Mouse (Mus musculus) adrenal gland, postnatal 25 days (tissue): ENCODE data around the gene Pip4k2a. TPM values are rescaled to one million over a fixed set of nuclear protein-coding genes. Genes with fewer than 3 reads are reported as not detected.

Experiments used
- total RNA-seq: library from RNA; stranded (reverse); gene quantifications from 2 replicates; pipeline ENCODE4 v1.2.3, GENCODE M21; 2021

Pip4k2a gene
- total RNA-seq, 1 experiment from 2014 or later = 40.0 TPM

Other genes starting within 250 kb of the Pip4k2a start
- 0.62 and 1.1 TPM in 2 replicates for gene 4930426L09Rik, start 217 bp upstream of the Pip4k2a start, total RNA-seq
- gene Armc3, start 201.2 kb upstream of the Pip4k2a start, total RNA-seq = not detected in 2 replicates